Mouse (Mus musculus): ENCODE results near the gene Slc26a5. TPM values are rescaled to one million over a fixed set of nuclear protein-coding genes. Genes with fewer than 3 reads are reported as not detected.

Gene Slc26a5
- polyA plus RNA-seq, 1 experiment from 2014 or later: not detected

DNA sequence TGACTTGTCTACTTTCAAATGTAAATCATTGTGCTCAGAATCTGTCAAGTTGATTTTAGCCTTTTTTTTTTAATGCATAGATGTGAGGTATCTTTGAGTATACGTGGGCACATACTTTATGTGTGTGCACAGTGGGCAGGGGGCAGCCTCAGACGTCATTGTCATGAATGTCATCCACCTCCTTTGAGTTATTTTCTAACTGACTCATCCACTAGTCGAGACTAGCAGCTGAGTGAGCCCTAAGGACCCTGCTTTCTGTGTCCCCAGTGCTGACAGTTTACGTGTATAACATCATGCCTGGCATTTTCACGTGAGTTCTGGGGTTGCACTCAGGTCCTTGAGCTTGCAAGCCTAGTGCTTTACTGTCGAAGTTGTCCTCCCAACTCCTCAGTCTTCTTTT, 35.5 kb upstream of the Slc26a5 start:
- H3K36me3 ChIP-seq (ENCODE audit: insufficient read depth, low read length): no peaks in the 10 kb centered on the region
- no peak for TF ChIP-seq CTCF (IDR thresholded peaks at IDR 0.05)
- no peak for TF ChIP-seq EP300 (IDR thresholded peaks at IDR 0.05)
- H3K4me2 ChIP-seq (replicated peaks; ENCODE audit: low read depth, low read length): no peak overlapping the region
- 43% methylated on average over 6 of the region's 6 CpGs for WGBS
- ATAC-seq (no peak), DNase-seq (ENCODE audit: low spot score) (no peak)
- no peak overlapping the region for H3K4me3 ChIP-seq (ENCODE audit: low read depth, low read length)
- H3K9me3 ChIP-seq (ENCODE audit: low read length): no peaks in the 10 kb centered on the region
- H3K27me3 ChIP-seq (replicated peaks; ENCODE audit: insufficient read depth, low read length): no peaks in the 10 kb centered on the region
- no peak overlapping the region for H3K27ac ChIP-seq (ENCODE audit: low read length)
- no peaks in the 10 kb centered on the region for H3K4me1 ChIP-seq (ENCODE audit: insufficient read depth, low read depth, low read length)
- H3K9ac ChIP-seq (replicated peaks; ENCODE audit: low read depth): no peak overlapping the region

DNA sequence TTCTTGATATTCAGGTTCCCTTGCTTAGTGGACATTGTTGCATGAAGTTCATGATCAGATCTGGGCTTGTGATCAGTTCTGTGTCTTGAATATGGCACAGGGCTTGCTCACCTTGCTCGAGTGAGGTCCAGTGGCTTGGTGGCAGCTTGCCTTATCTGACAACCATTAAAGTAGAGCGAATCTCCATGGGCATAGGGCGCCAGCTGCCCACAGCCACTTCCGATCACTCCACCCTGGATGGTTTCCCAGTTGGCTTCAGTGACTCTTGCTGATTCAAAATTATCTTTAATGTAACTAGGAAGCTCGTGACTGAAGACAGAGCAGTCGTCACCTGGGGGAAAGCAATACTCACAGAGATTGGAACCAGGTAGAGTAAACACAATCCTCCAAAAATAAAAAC, 33.5 kb upstream of the Slc26a5 start:
- H3K4me1 ChIP-seq (ENCODE audit: insufficient read depth, low read depth, low read length): no peaks in the 10 kb centered on the region
- no peak overlapping the region for H3K4me3 ChIP-seq (ENCODE audit: low read depth, low read length)
- 74% methylated on average over 6 of the region's 6 CpGs for WGBS
- H3K27ac ChIP-seq (ENCODE audit: low read length): no peak overlapping the region
- ATAC-seq (no peak), DNase-seq (ENCODE audit: low spot score) (no peak)
- no peaks in the 10 kb centered on the region for H3K27me3 ChIP-seq (replicated peaks; ENCODE audit: insufficient read depth, low read length)
- no peaks in the 10 kb centered on the region for H3K36me3 ChIP-seq (ENCODE audit: insufficient read depth, low read length)
- no peak overlapping the region for H3K9ac ChIP-seq (replicated peaks; ENCODE audit: low read depth)
- H3K9me3 ChIP-seq (ENCODE audit: low read length): no peaks in the 10 kb centered on the region
- no peak overlapping the region for H3K4me2 ChIP-seq (replicated peaks; ENCODE audit: low read depth, low read length)
- TF ChIP-seq CTCF (IDR thresholded peaks at IDR 0.05) (no peak), EP300 (IDR thresholded peaks at IDR 0.05) (no peak)

DNA sequence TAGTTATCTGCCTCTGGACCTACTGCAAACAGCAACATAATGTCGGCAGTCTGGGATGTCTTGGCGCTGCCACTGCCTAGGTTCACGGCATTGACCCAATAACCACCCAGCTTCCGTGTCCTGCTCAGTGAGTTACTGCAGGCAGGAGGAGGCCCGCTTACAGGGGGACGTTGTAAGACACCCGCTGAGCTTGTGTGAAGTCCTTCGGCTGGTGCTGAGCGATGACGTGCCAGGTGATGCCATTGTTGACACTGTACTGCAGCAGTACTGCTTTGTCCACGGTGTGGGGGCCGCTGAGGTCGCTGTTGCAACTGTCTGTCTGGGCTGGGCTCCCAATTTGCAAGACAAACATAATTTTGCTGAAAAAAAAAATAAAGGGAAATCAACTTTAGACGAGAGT, 31.2 kb upstream of the Slc26a5 start:
- TF ChIP-seq EP300 (IDR thresholded peaks at IDR 0.05): no peak
- no peak for TF ChIP-seq CTCF (IDR thresholded peaks at IDR 0.05)
- 38% methylated on average over 14 of the region's 14 CpGs for WGBS
- ATAC-seq: 0 out of 2 replicates have a peak, but pooled peaks have one; percentile 40

DNA sequence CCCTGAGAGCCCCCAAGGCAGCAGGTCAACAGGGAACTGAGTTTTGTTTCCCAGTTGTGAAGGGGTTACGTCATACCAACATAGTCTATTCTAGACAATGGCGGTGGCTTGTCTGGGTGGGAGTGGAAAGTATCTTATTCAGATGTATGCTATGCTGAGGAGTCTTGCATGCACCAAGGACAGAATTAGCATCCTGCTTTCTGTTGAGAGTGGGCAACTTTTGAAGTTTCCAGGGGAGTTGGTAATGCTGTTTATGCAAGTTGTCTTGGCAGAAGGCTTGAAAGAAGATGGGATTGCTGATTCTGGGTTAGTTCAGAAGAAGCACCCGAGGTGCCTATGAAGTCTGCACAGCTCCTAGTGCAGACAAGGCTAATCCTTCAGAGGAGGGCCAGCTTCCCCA, 28.8 kb upstream of the Slc26a5 start:
- TF ChIP-seq EP300 (IDR thresholded peaks at IDR 0.05) (no peak), CTCF (IDR thresholded peaks at IDR 0.05) (no peak)
- no peak overlapping the region for H3K9ac ChIP-seq (replicated peaks; ENCODE audit: low read depth)
- H3K27ac ChIP-seq (ENCODE audit: low read length): no peak overlapping the region
- 88% methylated on average over 3 of the region's 3 CpGs for WGBS
- H3K4me1 ChIP-seq (ENCODE audit: insufficient read depth, low read depth, low read length): no peaks in the 10 kb centered on the region
- ATAC-seq (no peak), DNase-seq (ENCODE audit: low spot score) (no peak)
- H3K4me2 ChIP-seq (replicated peaks; ENCODE audit: low read depth, low read length): no peak overlapping the region
- no peaks in the 10 kb centered on the region for H3K36me3 ChIP-seq (ENCODE audit: insufficient read depth, low read length)
- no peak overlapping the region for H3K4me3 ChIP-seq (ENCODE audit: low read depth, low read length)
- no peaks in the 10 kb centered on the region for H3K9me3 ChIP-seq (ENCODE audit: low read length)
- no peaks in the 10 kb centered on the region for H3K27me3 ChIP-seq (replicated peaks; ENCODE audit: insufficient read depth, low read length)

More for the DNA sequence above, 31.2 kb upstream of the Slc26a5 start:
- H3K27me3 ChIP-seq (replicated peaks; ENCODE audit: insufficient read depth, low read length): no peaks in the 10 kb centered on the region
- no peak overlapping the region for H3K4me3 ChIP-seq (ENCODE audit: low read depth, low read length)
- H3K9ac ChIP-seq (replicated peaks; ENCODE audit: low read depth): no peak overlapping the region
- H3K36me3 ChIP-seq (ENCODE audit: insufficient read depth, low read length): no peaks in the 10 kb centered on the region
- no peaks in the 10 kb centered on the region for H3K4me1 ChIP-seq (ENCODE audit: insufficient read depth, low read depth, low read length)
- no peak overlapping the region for H3K27ac ChIP-seq (ENCODE audit: low read length)
- H3K9me3 ChIP-seq (ENCODE audit: low read length): no peaks in the 10 kb centered on the region
- DNase-seq (ENCODE audit: low spot score): peak; percentile 43
- no peak overlapping the region for H3K4me2 ChIP-seq (replicated peaks; ENCODE audit: low read depth, low read length)

DNA sequence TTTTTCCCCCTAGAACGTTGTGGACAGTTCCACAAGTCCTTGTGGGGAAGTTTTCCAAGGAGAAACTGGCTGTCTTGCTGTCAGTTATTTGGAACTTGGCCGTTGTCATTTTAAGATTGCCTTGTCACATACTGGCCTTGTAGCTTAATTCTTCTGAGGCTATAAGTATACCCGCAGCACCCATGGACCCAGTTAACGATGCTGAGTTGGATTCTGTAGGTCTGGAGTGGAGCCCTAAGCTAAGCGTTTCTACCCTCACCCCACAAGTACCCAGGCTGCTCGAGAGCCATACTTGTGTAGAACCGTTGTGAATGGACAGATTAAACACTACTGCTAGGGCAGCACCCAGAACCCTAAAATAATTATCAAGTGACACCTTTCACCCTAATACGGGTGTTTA, 1.3 kb upstream of the Slc26a5 start:
- ATAC-seq: no peak
- Histone ChIP-seq H3K9me3 (ENCODE audit: low read length) (no peaks in the 10 kb centered on the region), H3K4me1 (ENCODE audit: insufficient read depth, low read depth, low read length) (no peaks in the 10 kb centered on the region), H3K36me3 (ENCODE audit: insufficient read depth, low read length) (no peaks in the 10 kb centered on the region), H3K9ac (replicated peaks; ENCODE audit: low read depth) (no peak overlapping the region), H3K4me2 (replicated peaks; ENCODE audit: low read depth, low read length) (no peak overlapping the region), H3K27me3 (replicated peaks; ENCODE audit: insufficient read depth, low read length) (no peaks in the 10 kb centered on the region), H3K4me3 (ENCODE audit: low read depth, low read length) (no peak overlapping the region), H3K27ac (ENCODE audit: low read length) (no peak overlapping the region)
- TF ChIP-seq CTCF (IDR thresholded peaks at IDR 0.05) (no peak), EP300 (IDR thresholded peaks at IDR 0.05) (no peak)
- WGBS: 37% methylated on average over 8 of the region's 8 CpGs
- no peak for DNase-seq (ENCODE audit: low spot score)

DNA sequence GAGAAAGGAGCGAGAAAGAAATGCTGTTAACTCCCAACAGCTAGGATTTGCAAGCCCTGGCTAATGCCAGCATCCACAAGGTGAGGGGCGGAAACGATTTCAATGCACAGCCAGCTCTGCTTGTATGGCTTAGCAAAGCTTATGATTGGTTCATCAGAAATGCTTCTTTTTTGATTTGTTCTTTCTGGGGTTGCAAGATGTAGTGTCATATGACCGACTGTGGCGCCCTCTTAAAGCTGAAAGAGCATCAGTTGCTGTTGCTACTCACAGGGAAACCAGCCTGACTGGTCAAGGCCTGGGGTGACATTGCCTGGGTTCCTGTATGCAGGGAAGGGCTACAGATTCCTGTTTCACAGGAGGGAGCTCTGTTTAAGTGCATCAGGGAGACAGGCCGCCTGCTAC, 908 bp upstream of the Slc26a5 start:
- Histone ChIP-seq H3K27me3 (replicated peaks; ENCODE audit: insufficient read depth, low read length) (no peaks in the 10 kb centered on the region), H3K4me3 (ENCODE audit: low read depth, low read length) (no peak overlapping the region), H3K27ac (ENCODE audit: low read length) (no peak overlapping the region), H3K9me3 (ENCODE audit: low read length) (no peaks in the 10 kb centered on the region), H3K4me2 (replicated peaks; ENCODE audit: low read depth, low read length) (peak overlapping the region; percentile 40), H3K36me3 (ENCODE audit: insufficient read depth, low read length) (no peaks in the 10 kb centered on the region), H3K9ac (replicated peaks; ENCODE audit: low read depth) (no peak overlapping the region), H3K4me1 (ENCODE audit: insufficient read depth, low read depth, low read length) (no peaks in the 10 kb centered on the region)
- WGBS: 13% methylated on average over 6 of the region's 6 CpGs
- TF ChIP-seq EP300 (IDR thresholded peaks at IDR 0.05): no peak
- no peak for TF ChIP-seq CTCF (IDR thresholded peaks at IDR 0.05)
- ATAC-seq (peak; percentile 23; the same call in 1 of the 2 replicates), DNase-seq (ENCODE audit: low spot score) (peak; percentile 27)

DNA sequence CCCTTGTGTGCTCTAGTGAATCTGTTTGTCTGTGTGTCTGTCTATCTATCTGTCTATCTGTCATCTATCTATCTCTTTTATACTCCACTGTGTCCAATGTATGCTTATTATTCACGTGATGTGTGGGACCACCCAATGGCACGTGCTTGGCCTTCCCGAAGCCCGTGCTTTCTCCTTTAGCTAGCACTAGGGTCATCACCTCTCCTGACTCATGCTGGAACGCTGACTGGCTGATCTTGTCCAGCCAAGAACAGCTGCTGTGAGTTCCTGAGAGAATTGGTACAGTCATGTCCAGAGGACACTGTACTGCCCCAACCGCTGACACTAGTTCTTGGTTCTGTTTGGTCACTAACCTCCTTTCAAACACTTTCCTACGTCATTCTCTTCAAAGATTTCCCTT, 6.8 kb downstream of the Slc26a5 start:
- H3K4me3 ChIP-seq (ENCODE audit: low read depth, low read length): no peak overlapping the region
- no peaks in the 10 kb centered on the region for H3K4me1 ChIP-seq (ENCODE audit: insufficient read depth, low read depth, low read length)
- ATAC-seq (no peak), DNase-seq (ENCODE audit: low spot score) (no peak)
- no peaks in the 10 kb centered on the region for H3K36me3 ChIP-seq (ENCODE audit: insufficient read depth, low read length)
- WGBS: 81% methylated on average over 7 of the region's 7 CpGs
- no peak overlapping the region for H3K9ac ChIP-seq (replicated peaks; ENCODE audit: low read depth)
- no peak overlapping the region for H3K27ac ChIP-seq (ENCODE audit: low read length)
- H3K27me3 ChIP-seq (replicated peaks; ENCODE audit: insufficient read depth, low read length): no peaks in the 10 kb centered on the region
- TF ChIP-seq CTCF (IDR thresholded peaks at IDR 0.05) (no peak), EP300 (IDR thresholded peaks at IDR 0.05) (no peak)
- H3K4me2 ChIP-seq (replicated peaks; ENCODE audit: low read depth, low read length): no peak overlapping the region
- no peaks in the 10 kb centered on the region for H3K9me3 ChIP-seq (ENCODE audit: low read length)

Measured in lung, postnatal 0 days (tissue).